Mouse (Mus musculus) neural tube, embryonic 11.5 days (tissue): ENCODE measurements at regions not wholly inside any gene's neighbourhood (a gene's known extent, or its start where the extent isn't known, plus 50 kb on each side); places are given as distances from the start of the nearest gene placed in this dataset.

ENCODE experiments used
- ATAC-seq: fragments of 200-750 bp; cut with Nextera tagmentation; 2 replicates; pipeline ENCODE4 v1.8.0; 2017; ENCODE audit warnings: moderate number of reproducible peaks, mild to moderate bottlenecking, moderate TSS enrichment, moderate library complexity; ENCODE audit not compliant: insufficient read depth, low FRiP score, low TSS enrichment
- DNase-seq: peaks from one replicate; pipeline ENCODE4 v3.0.0-alpha.2; 2015; ENCODE audit warnings: low spot score
- H3K27ac ChIP-seq: fragments of 300-500 bp; sonication (generic); 2 replicates; pipeline ENCODE4 v1.5.1; 2014; ENCODE audit warnings: low read depth, mild to moderate bottlenecking, low read length
- H3K27me3 ChIP-seq: fragments of 300-500 bp; sonication (generic); 2 replicates; pipeline ENCODE4 v1.6.1; 2014; ENCODE audit warnings: mild to moderate bottlenecking, low read length, mixed read lengths; ENCODE audit not compliant: control insufficient read depth, insufficient read depth
- H3K36me3 ChIP-seq: fragments of 300-500 bp; sonication (generic); 2 replicates; pipeline ENCODE4 v1.6.1; 2014; ENCODE audit warnings: mild to moderate bottlenecking, low read length, moderate library complexity, mixed read lengths; ENCODE audit not compliant: control insufficient read depth, insufficient read depth
- H3K4me1 ChIP-seq: fragments of 300-500 bp; sonication (generic); 2 replicates; pipeline ENCODE4 v1.6.1; 2014; ENCODE audit warnings: low read length, mixed read lengths; ENCODE audit not compliant: control insufficient read depth, insufficient read depth
- H3K4me2 ChIP-seq: fragments of 300-500 bp; sonication (generic); 2 replicates; pipeline ENCODE4 v1.6.1; 2014; ENCODE audit warnings: low read depth, mild to moderate bottlenecking, moderate library complexity
- H3K4me3 ChIP-seq: fragments of 300-500 bp; sonication (generic); 2 replicates; pipeline ENCODE4 v1.5.1; 2014; ENCODE audit warnings: low read depth, low read length
- H3K9ac ChIP-seq: fragments of 300-500 bp; sonication (generic); 2 replicates; pipeline ENCODE4 v1.6.1; 2014; ENCODE audit warnings: mild to moderate bottlenecking, low read length
- H3K9me3 ChIP-seq: fragments of 300-500 bp; sonication (generic); 2 replicates; pipeline ENCODE4 v1.6.1; 2016; ENCODE audit warnings: low read length; ENCODE audit not compliant: control insufficient read depth
- WGBS: fragments of 180-500 bp; shearing (Covaris S2); extraction: QIAGEN DNeasy Blood & Tissue Kit; methylation state at CpG from one replicate; pipeline ENCODE4 v1.1.7; 2014; 5-methylcytosine and 5-hydroxymethylcytosine counted together

DNA sequence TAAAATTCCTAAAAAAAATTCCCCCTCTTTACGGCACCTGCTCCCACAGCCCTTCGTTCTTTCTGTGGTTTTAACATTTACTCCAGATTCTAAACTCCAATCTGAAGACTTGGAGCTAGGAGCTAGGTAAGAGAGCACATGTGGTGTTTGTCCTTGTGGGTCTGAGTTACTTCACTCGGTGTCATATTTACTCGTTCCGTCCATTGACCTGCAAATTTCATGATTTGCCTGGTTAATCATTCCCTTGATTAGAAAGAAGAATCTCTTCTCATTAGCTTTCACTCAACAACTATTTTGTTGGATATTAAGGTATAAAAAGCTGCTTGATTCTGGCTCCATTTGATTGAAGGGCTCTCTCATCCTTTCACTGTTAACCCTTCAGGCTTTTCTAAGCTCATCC lies 231.6 kb upstream of the Hs6st1 start:
- no peak for DNase-seq
- Histone ChIP-seq H3K4me2 (no peak overlapping the region), H3K27me3 (no peaks in the 10 kb centered on the region), H3K36me3 (no peaks in the 10 kb centered on the region), H3K27ac (no peak overlapping the region), H3K9ac (no peak overlapping the region), H3K4me3 (no peak overlapping the region), H3K9me3 (no peaks in the 10 kb centered on the region), H3K4me1 (no peaks in the 10 kb centered on the region)
- no peak for ATAC-seq
- WGBS = 86% methylated on average over 5 of the region's 5 CpGs

DNA sequence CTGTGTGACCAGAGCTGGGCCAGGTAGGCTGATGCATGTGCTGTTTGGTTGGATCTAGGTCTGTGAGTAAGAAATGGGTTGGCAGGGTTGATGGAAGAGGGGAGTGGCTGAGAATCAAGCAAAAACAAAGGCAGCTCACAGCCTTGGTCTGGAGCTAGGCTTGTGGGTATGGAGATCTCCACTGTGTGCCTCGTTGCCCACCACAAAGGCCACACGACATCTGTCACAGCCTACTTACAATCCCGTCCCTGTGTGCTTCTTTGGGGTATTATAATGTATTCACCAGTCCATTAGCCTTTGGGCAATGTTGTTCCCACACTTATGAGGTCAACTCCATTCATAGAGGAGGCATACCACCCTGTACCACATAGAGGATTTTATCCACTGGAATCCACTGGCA lies 229.6 kb upstream of the Hs6st1 start:
- Histone ChIP-seq H3K4me3 (no peak overlapping the region), H3K4me2 (no peak overlapping the region), H3K36me3 (no peaks in the 10 kb centered on the region), H3K4me1 (no peaks in the 10 kb centered on the region), H3K27me3 (no peaks in the 10 kb centered on the region), H3K9ac (no peak overlapping the region), H3K9me3 (no peaks in the 10 kb centered on the region), H3K27ac (no peak overlapping the region)
- ATAC-seq (no peak), DNase-seq (no peak)
- WGBS = 77% methylated on average over 3 of the region's 3 CpGs

DNA sequence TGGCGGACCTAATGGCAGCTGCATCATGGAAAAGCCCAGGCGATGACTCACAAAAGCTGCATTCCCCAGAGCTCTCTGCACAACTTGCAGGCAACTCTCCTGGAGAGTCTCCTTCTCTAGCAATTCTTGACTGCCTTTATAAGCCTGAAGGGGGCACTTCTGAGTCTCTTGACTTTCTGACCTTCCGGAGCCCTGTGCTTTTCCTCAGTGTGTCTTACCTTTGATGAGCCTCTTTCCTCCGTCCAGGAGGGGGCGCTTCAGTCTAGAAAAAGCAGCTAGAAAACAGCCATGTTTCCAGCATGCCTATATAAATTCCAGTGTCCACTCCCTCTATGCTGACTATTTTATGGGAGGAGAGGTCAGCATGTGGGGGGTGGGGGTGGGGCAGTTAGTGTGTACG lies 228.8 kb upstream of the Hs6st1 start:
- Histone ChIP-seq H3K27ac (no peak overlapping the region), H3K4me1 (no peaks in the 10 kb centered on the region), H3K4me3 (no peak overlapping the region), H3K9ac (no peak overlapping the region), H3K27me3 (no peaks in the 10 kb centered on the region), H3K36me3 (no peaks in the 10 kb centered on the region), H3K4me2 (no peak overlapping the region), H3K9me3 (no peaks in the 10 kb centered on the region)
- DNase-seq (peak; percentile 48), ATAC-seq (no peak)
- 71% methylated on average over 6 of the region's 6 CpGs for WGBS

DNA sequence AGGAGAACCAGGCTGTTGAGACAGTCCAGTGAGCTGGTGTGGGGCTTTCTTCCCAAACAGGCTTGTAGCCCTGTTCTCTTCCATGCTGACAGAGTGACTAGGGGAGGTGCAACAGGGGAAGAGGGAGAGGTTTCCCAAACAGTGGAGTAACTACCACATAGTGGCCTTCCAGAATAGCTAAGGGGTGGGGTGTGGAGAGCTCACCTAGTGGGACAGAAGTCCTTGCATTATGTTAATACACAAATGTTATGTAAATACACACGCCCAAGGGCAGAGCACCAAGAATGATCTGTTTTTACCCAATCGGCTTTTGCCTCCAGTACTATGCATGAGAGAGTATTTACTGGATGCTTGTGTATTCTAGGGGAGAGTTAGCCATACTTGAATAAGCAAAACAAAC lies 226.6 kb upstream of the Hs6st1 start:
- H3K27me3 ChIP-seq = no peaks in the 10 kb centered on the region
- no peak overlapping the region for H3K27ac ChIP-seq
- no peaks in the 10 kb centered on the region for H3K9me3 ChIP-seq
- H3K9ac ChIP-seq = no peak overlapping the region
- no peak for DNase-seq
- whole genome bisulfite sequencing = 93% methylated on average over 2 of the region's 2 CpGs
- no peaks in the 10 kb centered on the region for H3K36me3 ChIP-seq
- no peak overlapping the region for H3K4me3 ChIP-seq
- no peak overlapping the region for H3K4me2 ChIP-seq
- no peaks in the 10 kb centered on the region for H3K4me1 ChIP-seq
- ATAC-seq = no peak

DNA sequence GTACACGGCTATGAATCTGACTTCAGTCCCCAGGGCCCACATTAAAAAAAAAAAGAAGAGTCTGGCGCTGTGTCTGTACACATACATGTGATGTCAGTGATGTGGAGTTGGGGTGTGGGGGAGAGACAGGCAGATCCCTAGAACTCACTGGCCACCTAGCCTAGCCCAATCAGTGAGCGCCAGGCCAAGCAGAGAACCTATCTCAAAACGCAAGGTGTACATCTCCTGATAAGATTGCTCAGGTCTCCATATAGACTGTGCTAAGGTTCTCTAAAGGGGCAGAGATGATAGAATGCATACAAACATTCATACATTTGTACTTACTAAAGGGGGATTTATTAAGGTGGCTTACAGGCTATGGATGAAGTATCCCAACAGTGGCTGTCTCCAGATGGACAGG lies 225.5 kb upstream of the Hs6st1 start:
- Histone ChIP-seq H3K9ac (no peak overlapping the region), H3K4me3 (no peak overlapping the region), H3K27ac (no peak overlapping the region), H3K27me3 (no peaks in the 10 kb centered on the region), H3K4me1 (no peaks in the 10 kb centered on the region), H3K9me3 (no peaks in the 10 kb centered on the region), H3K4me2 (no peak overlapping the region), H3K36me3 (no peaks in the 10 kb centered on the region)
- ATAC-seq = no peak
- no peak for DNase-seq
- 89% methylated on average over 4 of the region's 4 CpGs for WGBS

DNA sequence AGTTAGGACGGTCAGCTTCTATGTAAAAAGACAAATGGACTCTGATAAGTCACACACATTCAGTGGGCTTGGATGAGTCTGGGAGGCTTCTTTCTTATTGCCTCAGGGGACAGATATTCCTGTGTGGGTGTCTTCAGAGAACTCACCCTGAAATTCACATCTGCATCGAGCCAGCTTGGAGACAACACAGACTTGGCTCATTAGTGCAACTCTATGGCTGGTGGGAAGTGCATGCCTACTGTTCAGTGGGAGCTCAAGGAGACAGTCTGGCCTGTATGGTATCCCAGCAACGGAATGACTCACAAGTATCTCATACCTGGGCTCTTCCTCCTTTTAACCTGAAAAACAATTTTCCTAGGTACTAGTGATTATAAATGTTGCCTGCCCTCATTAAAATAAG lies 224.6 kb upstream of the Hs6st1 start:
- ATAC-seq = no peak
- no peak for DNase-seq
- Histone ChIP-seq H3K9me3 (no peaks in the 10 kb centered on the region), H3K4me1 (no peaks in the 10 kb centered on the region), H3K9ac (no peak overlapping the region), H3K36me3 (no peaks in the 10 kb centered on the region), H3K4me3 (no peak overlapping the region), H3K27me3 (no peaks in the 10 kb centered on the region), H3K27ac (no peak overlapping the region), H3K4me2 (no peak overlapping the region)
- WGBS = 90% methylated on average over 3 of the region's 3 CpGs

DNA sequence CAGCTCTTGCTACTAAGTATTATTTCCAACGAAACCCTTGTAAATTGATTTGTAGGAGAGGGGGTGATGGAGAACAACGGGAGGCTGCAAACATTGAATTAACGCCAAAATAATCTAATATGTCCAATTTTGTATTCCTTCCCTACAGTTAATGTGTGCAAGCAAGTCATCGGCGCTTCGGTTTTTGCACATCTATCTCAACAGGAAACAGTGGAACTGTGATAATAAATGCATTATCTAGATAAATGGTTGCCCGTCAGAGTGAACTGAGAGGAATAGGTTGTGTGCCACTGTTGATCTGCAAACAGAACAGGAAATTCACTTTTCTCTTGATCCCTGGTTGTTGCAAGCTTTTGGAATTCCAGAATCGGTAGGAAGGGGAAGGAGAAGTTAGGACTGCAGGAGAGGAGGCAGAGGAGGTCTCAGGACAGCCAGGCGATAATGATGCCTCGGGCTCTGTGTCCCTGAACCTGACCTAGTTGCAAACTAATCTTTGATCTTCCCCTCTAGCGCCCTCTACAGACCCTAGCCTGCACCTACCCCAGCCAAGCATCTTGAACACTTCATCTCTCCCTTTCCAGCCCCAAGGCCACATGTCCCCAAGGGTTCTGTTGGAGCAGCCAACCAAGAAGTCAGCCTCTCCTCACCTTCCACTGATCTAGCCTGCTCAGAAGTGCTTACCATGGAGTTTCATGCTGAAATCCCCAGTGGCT lies 221.8 kb upstream of the Hs6st1 start:
- Histone ChIP-seq H3K4me2 (no peak overlapping the region), H3K4me3 (no peak overlapping the region), H3K36me3 (no peaks in the 10 kb centered on the region), H3K4me1 (no peaks in the 10 kb centered on the region), H3K9me3 (no peaks in the 10 kb centered on the region), H3K27ac (no peak overlapping the region), H3K9ac (no peak overlapping the region), H3K27me3 (no peaks in the 10 kb centered on the region)
- DNase-seq = no peak
- ATAC-seq = no peak
- WGBS = 71% methylated on average over 11 of the region's 11 CpGs

DNA sequence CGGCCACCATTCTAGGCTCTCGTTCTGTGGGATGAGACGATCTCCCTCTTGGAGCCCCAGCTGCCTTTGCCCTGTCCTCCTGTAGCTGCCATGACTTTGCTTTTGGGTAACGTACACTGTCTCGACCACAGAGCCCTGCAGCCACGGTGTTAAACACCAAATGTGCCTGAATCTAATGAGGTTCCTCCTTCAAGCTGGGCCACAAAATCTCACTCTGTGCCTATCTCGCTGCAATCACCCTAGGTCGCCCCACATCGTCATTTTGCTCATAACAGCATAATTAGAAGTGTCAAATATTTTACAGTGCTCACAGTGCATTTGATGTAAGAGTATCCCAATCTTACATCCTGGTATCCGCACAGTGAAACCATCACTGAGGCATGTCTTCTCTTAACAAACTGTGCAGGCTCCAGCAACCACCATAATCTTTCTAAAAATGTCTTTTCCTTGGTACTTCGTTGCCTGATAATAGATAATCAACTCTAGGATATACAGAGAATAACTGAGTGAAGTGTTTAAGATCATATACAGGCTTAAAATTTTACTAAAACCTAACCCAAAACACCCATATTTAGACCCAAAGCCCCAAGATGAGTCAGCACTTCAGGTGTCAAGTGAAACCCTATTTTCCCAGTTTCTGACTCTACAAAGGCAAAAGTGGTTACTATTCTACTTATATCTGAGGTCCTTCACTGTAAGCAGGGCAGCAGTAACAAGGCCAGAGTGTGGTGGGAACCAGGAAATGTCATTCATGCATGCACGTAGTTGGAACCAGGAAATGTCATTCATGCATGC lies 219.8 kb upstream of the Hs6st1 start:
- H3K4me1 ChIP-seq = no peaks in the 10 kb centered on the region
- no peaks in the 10 kb centered on the region for H3K36me3 ChIP-seq
- no peak overlapping the region for H3K27ac ChIP-seq
- no peak for DNase-seq
- no peaks in the 10 kb centered on the region for H3K9me3 ChIP-seq
- H3K9ac ChIP-seq = no peak overlapping the region
- H3K27me3 ChIP-seq = no peaks in the 10 kb centered on the region
- 89% methylated on average over 12 of the region's 12 CpGs for WGBS
- ATAC-seq = no peak
- H3K4me2 ChIP-seq = no peak overlapping the region
- no peak overlapping the region for H3K4me3 ChIP-seq
